Mouse (Mus musculus) intestine, embryonic 16.5 days (tissue): ENCODE measurements at regions not wholly inside any gene's neighbourhood (a gene's known extent, or its start where the extent isn't known, plus 50 kb on each side); places are given as distances from the start of the nearest gene placed in this dataset.

ENCODE experiments used
- ATAC-seq: fragments of 200-750 bp; cut with Nextera tagmentation; 2 replicates; pipeline ENCODE4 v1.8.0; 2017; ENCODE audit warnings: moderate TSS enrichment, moderate library complexity
- H3K27ac ChIP-seq: fragments of 300-500 bp; sonication (generic); 2 replicates; pipeline ENCODE4 v1.5.1; 2014; ENCODE audit warnings: mild to moderate bottlenecking, low read length
- H3K27me3 ChIP-seq: fragments of 300-500 bp; sonication (generic); replicated peaks from 2 replicates; pipeline ENCODE4 v1.6.1; 2014; ENCODE audit warnings: low read length, control low read depth, mixed read lengths; ENCODE audit not compliant: control insufficient read depth, insufficient read depth
- H3K36me3 ChIP-seq: fragments of 300-500 bp; sonication (generic); 2 replicates; pipeline ENCODE4 v1.6.1; 2014; ENCODE audit warnings: low read length, control low read depth; ENCODE audit not compliant: control insufficient read depth, insufficient read depth
- H3K4me1 ChIP-seq: fragments of 300-500 bp; sonication (generic); 2 replicates; pipeline ENCODE4 v1.6.1; 2014; ENCODE audit warnings: low read length, control low read depth, mixed read lengths; ENCODE audit not compliant: control insufficient read depth, insufficient read depth
- H3K4me2 ChIP-seq: fragments of 300-500 bp; sonication (generic); 2 replicates; pipeline ENCODE4 v1.6.1; 2014; ENCODE audit warnings: low read depth, low read length, control low read depth
- H3K4me3 ChIP-seq: fragments of 300-500 bp; sonication (generic); 2 replicates; pipeline ENCODE4 v1.5.1; 2014; ENCODE audit warnings: mild to moderate bottlenecking, low read length
- H3K9ac ChIP-seq: fragments of 300-500 bp; sonication (generic); 2 replicates; pipeline ENCODE4 v1.6.1; 2014; ENCODE audit warnings: low read depth, low read length
- H3K9me3 ChIP-seq: fragments of 300-500 bp; sonication (generic); 2 replicates; pipeline ENCODE4 v1.6.1; 2016; ENCODE audit warnings: low read length, control low read depth; ENCODE audit not compliant: control insufficient read depth
- WGBS: fragments of 180-500 bp; shearing (Covaris S2); extraction: QIAGEN DNeasy Blood & Tissue Kit; methylation state at CpG from one replicate; pipeline ENCODE4 v1.1.7; 2014; 5-methylcytosine and 5-hydroxymethylcytosine counted together

DNA sequence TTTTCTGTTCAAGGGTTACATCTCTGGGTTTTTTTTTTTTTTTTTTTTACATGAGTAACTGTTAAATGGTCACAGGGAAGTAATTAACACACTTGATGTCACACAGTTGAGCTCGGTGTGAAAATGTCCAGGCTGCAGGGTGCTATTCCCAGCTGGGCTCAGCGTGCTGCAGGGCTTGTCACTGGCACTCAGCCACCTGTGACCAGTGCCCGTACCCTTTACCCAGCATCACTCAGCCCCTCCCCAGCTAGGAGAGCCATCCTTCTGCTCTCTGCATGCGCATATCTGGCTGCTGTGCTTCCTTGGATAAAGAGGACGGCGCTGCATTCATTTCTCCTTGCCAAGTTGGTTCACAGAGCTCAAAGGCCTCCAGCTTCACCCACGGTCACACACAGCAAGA lies 66.7 kb upstream of the Zdhhc25 start:
- H3K27me3 ChIP-seq: no peaks in the 10 kb centered on the region

DNA sequence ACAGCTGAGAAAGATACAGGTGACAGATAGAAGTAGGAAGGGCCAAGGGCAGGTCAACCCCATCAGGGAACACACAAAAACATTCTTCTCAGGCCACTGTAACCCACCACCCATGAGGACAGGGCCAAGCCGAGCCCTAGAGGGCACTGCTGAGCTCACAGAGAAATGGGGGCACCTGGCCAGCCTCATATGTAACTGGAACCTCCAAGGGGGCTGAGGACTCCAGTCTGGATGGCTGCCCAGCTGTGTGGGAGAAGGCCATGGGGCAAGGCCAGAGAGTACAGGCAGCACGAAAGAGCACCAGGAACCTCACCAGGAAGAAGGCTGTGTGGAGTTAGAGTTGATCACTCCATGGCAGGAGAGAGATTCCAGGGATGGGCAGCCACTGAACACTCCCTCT lies 64.6 kb upstream of the Zdhhc25 start:
- Histone ChIP-seq H3K9me3 (no peaks in the 10 kb centered on the region), H3K4me2 (no peak overlapping the region), H3K36me3 (no peaks in the 10 kb centered on the region), H3K4me3 (no peak overlapping the region), H3K9ac (no peak overlapping the region), H3K4me1 (no peaks in the 10 kb centered on the region), H3K27me3 (no peaks in the 10 kb centered on the region), H3K27ac (no peak overlapping the region)
- WGBS: 57% methylated on average over 2 of the region's 2 CpGs
- ATAC-seq: no peak

More for the DNA sequence above, 66.7 kb upstream of the Zdhhc25 start:
- Histone ChIP-seq H3K36me3 (no peaks in the 10 kb centered on the region), H3K4me3 (no peak overlapping the region), H3K9ac (no peak overlapping the region), H3K4me2 (no peak overlapping the region), H3K9me3 (no peaks in the 10 kb centered on the region), H3K4me1 (no peaks in the 10 kb centered on the region), H3K27ac (no peak overlapping the region)
- ATAC-seq: no peak
- WGBS: 71% methylated on average over 7 of the region's 7 CpGs

DNA sequence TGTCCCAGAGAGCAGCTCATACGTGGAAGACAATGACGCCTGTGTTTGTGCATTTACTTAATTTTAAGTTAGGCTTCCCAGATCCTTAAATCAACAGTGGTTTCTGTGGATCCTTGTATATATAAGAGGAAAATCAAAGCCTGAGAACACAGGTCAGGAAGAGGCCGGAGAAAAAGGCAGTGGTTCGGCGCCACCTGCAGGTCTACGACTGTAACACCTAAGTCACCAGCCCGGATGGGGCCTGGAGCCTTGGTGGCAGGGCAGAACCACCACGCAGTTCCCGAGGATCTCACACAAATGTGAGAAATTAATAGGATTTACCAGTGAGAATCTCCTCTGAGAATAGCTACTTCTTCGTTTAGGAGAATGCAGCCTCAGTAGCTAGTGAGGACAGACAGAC lies 62.9 kb upstream of the Zdhhc25 start:
- no peak overlapping the region for H3K27ac ChIP-seq
- no peaks in the 10 kb centered on the region for H3K36me3 ChIP-seq
- no peak overlapping the region for H3K9ac ChIP-seq
- no peaks in the 10 kb centered on the region for H3K4me1 ChIP-seq
- no peaks in the 10 kb centered on the region for H3K27me3 ChIP-seq
- ATAC-seq: no peak
- no peak overlapping the region for H3K4me3 ChIP-seq
- H3K9me3 ChIP-seq: no peaks in the 10 kb centered on the region
- 14% methylated on average over 10 of the region's 10 CpGs for WGBS
- no peak overlapping the region for H3K4me2 ChIP-seq

GRCm38 (mm10) chr15:88542567-88542966 lies 57.5 kb upstream of the Zdhhc25 start:
- H3K4me1 ChIP-seq: no peaks in the 10 kb centered on the region
- H3K4me2 ChIP-seq: no peak overlapping the region
- no peaks in the 10 kb centered on the region for H3K9me3 ChIP-seq
- no peaks in the 10 kb centered on the region for H3K36me3 ChIP-seq
- ATAC-seq: no peak
- H3K4me3 ChIP-seq: no peak overlapping the region
- no peaks in the 10 kb centered on the region for H3K27me3 ChIP-seq
- H3K27ac ChIP-seq: no peak overlapping the region
- H3K9ac ChIP-seq: no peak overlapping the region
- 72% methylated on average over 2 of the region's 2 CpGs for WGBS

DNA sequence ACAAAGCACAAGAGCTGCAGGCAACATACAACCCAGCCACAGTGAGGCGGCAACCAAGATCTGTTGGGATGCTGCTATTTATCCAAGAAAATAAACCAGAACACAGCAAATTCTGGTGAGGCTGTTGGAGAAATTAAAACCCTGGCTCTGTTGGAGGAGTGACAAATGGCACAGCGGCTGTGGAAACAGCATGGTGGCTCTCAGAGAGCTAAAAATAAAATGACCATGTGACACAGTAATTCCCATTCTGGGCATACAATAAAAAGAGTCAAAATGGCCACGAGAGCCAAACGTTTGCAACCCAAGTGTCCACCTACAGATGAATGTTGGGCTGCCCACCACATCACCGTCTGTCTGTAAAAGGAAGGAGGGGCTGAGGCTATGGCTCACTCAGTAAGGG lies 55.9 kb upstream of the Zdhhc25 start:
- Histone ChIP-seq H3K27me3 (no peaks in the 10 kb centered on the region), H3K36me3 (no peaks in the 10 kb centered on the region), H3K9me3 (no peaks in the 10 kb centered on the region), H3K4me1 (no peaks in the 10 kb centered on the region), H3K27ac (no peak overlapping the region), H3K4me2 (no peak overlapping the region), H3K4me3 (no peak overlapping the region), H3K9ac (no peak overlapping the region)
- no peak for ATAC-seq
- 74% methylated on average over 5 of the region's 5 CpGs for whole genome bisulfite sequencing

GRCm38 (mm10) chr15:88548261-88548660 lies 51.8 kb upstream of the Zdhhc25 start:
- no peak for ATAC-seq
- Histone ChIP-seq H3K9ac (no peak overlapping the region), H3K27me3 (no peaks in the 10 kb centered on the region), H3K4me3 (no peak overlapping the region), H3K9me3 (no peaks in the 10 kb centered on the region), H3K4me2 (no peak overlapping the region), H3K4me1 (no peaks in the 10 kb centered on the region), H3K27ac (no peak overlapping the region), H3K36me3 (no peaks in the 10 kb centered on the region)
- 57% methylated on average over 6 of the region's 6 CpGs for WGBS
